Mouse (Mus musculus): Measurements from ENCODE around the gene Thumpd2. TPM values are rescaled to one million over a fixed set of nuclear protein-coding genes. Genes with fewer than 3 reads are reported as not detected.

Gene Thumpd2
- polyA plus RNA-seq, 1 experiment, result 4.1 TPM

GRCm38 (mm10) chr17:81032957-81033356, 31.9 kb downstream of the Thumpd2 start:
- DNase-seq (ENCODE audit: low read depth), result no peak
- TF ChIP-seq CTCF (IDR thresholded peaks at IDR 0.05; ENCODE audit: borderline replicate concordance, extremely low read depth, insufficient read depth, insufficient read length) (no peak), POLR2A (IDR thresholded peaks at IDR 0.05; ENCODE audit: borderline replicate concordance, extremely low read depth, insufficient read depth, insufficient read length, poor library complexity, severe bottlenecking) (no peak)

GRCm38 (mm10) chr17:81031830-81032442, 32.9 kb downstream of the Thumpd2 start:
- TF ChIP-seq CTCF (IDR thresholded peaks at IDR 0.05; ENCODE audit: borderline replicate concordance, extremely low read depth, insufficient read depth, insufficient read length), result no peak
- TF ChIP-seq POLR2A (IDR thresholded peaks at IDR 0.05; ENCODE audit: borderline replicate concordance, extremely low read depth, insufficient read depth, insufficient read length, poor library complexity, severe bottlenecking), result no peak
- no peak for DNase-seq (ENCODE audit: low read depth)

GRCm38 (mm10) chr17:81027331-81027730, 37.6 kb downstream of the Thumpd2 start:
- no peak for DNase-seq (ENCODE audit: low read depth)
- TF ChIP-seq CTCF (IDR thresholded peaks at IDR 0.05; ENCODE audit: borderline replicate concordance, extremely low read depth, insufficient read depth, insufficient read length) (no peak), POLR2A (IDR thresholded peaks at IDR 0.05; ENCODE audit: borderline replicate concordance, extremely low read depth, insufficient read depth, insufficient read length, poor library complexity, severe bottlenecking) (no peak)

GRCm38 (mm10) chr17:81017132-81017531, 47.8 kb downstream of the Thumpd2 start:
- peak; percentile 84 for DNase-seq (ENCODE audit: low read depth)
- TF ChIP-seq POLR2A (IDR thresholded peaks at IDR 0.05; ENCODE audit: borderline replicate concordance, extremely low read depth, insufficient read depth, insufficient read length, poor library complexity, severe bottlenecking), result no peak
- TF ChIP-seq CTCF (IDR thresholded peaks at IDR 0.05; ENCODE audit: borderline replicate concordance, extremely low read depth, insufficient read depth, insufficient read length), result peak; percentile 52; the same call in 1 of the 2 replicates

- no peak for TF ChIP-seq POLR2A (IDR thresholded peaks at IDR 0.05; ENCODE audit: borderline replicate concordance, extremely low read depth, insufficient read depth, insufficient read length, poor library complexity, severe bottlenecking)
- TF ChIP-seq CTCF (IDR thresholded peaks at IDR 0.05; ENCODE audit: borderline replicate concordance, extremely low read depth, insufficient read depth, insufficient read length), result peak; percentile 62; the same call in 1 of the 2 replicates
Measured at GRCm38 (mm10) chr17:81015814-81016447, 49.0 kb downstream of the Thumpd2 start.

GRCm38 (mm10) chr17:81010844-81011685, 53.8 kb downstream of the Thumpd2 start:
- TF ChIP-seq CTCF (IDR thresholded peaks at IDR 0.05; ENCODE audit: borderline replicate concordance, extremely low read depth, insufficient read depth, insufficient read length), result no peak
- TF ChIP-seq POLR2A (IDR thresholded peaks at IDR 0.05; ENCODE audit: borderline replicate concordance, extremely low read depth, insufficient read depth, insufficient read length, poor library complexity, severe bottlenecking), result no peak

More at GRCm38 (mm10) chr17:81015814-81016447, 49.0 kb downstream of the Thumpd2 start:
- DNase-seq (ENCODE audit: low read depth), result peak; percentile 81

GRCm38 (mm10) chr17:81010199-81010598, 54.7 kb downstream of the Thumpd2 start:
- DNase-seq (ENCODE audit: low read depth), result peak; percentile 65
- TF ChIP-seq CTCF (IDR thresholded peaks at IDR 0.05; ENCODE audit: borderline replicate concordance, extremely low read depth, insufficient read depth, insufficient read length) (no peak), POLR2A (IDR thresholded peaks at IDR 0.05; ENCODE audit: borderline replicate concordance, extremely low read depth, insufficient read depth, insufficient read length, poor library complexity, severe bottlenecking) (no peak)

More at GRCm38 (mm10) chr17:81010844-81011685, 53.8 kb downstream of the Thumpd2 start:
- peak; percentile 69 for DNase-seq (ENCODE audit: low read depth)

- TF ChIP-seq CTCF (IDR thresholded peaks at IDR 0.05; ENCODE audit: borderline replicate concordance, extremely low read depth, insufficient read depth, insufficient read length) (no peak), POLR2A (IDR thresholded peaks at IDR 0.05; ENCODE audit: borderline replicate concordance, extremely low read depth, insufficient read depth, insufficient read length, poor library complexity, severe bottlenecking) (no peak)
- DNase-seq (ENCODE audit: low read depth), result no peak
Measured at GRCm38 (mm10) chr17:81009112-81009511, 55.8 kb downstream of the Thumpd2 start.

GRCm38 (mm10) chr17:81005292-81005691, 59.6 kb downstream of the Thumpd2 start:
- DNase-seq (ENCODE audit: low read depth), result peak; percentile 55
- TF ChIP-seq CTCF (IDR thresholded peaks at IDR 0.05; ENCODE audit: borderline replicate concordance, extremely low read depth, insufficient read depth, insufficient read length) (no peak), POLR2A (IDR thresholded peaks at IDR 0.05; ENCODE audit: borderline replicate concordance, extremely low read depth, insufficient read depth, insufficient read length, poor library complexity, severe bottlenecking) (no peak)

GRCm38 (mm10) chr17:81004454-81004853, 60.4 kb downstream of the Thumpd2 start:
- TF ChIP-seq CTCF (IDR thresholded peaks at IDR 0.05; ENCODE audit: borderline replicate concordance, extremely low read depth, insufficient read depth, insufficient read length) (no peak), POLR2A (IDR thresholded peaks at IDR 0.05; ENCODE audit: borderline replicate concordance, extremely low read depth, insufficient read depth, insufficient read length, poor library complexity, severe bottlenecking) (no peak)
- no peak for DNase-seq (ENCODE audit: low read depth)

- DNase-seq (ENCODE audit: low read depth), result no peak
- no peak for TF ChIP-seq POLR2A (IDR thresholded peaks at IDR 0.05; ENCODE audit: borderline replicate concordance, extremely low read depth, insufficient read depth, insufficient read length, poor library complexity, severe bottlenecking)
- no peak for TF ChIP-seq CTCF (IDR thresholded peaks at IDR 0.05; ENCODE audit: borderline replicate concordance, extremely low read depth, insufficient read depth, insufficient read length)
Measured at GRCm38 (mm10) chr17:81002130-81002529, 62.8 kb downstream of the Thumpd2 start.
